Mouse (Mus musculus) layer of hippocampus, postnatal 10 days (tissue): ENCODE measurements at regions not wholly inside any gene's neighbourhood (a gene's known extent, or its start where the extent isn't known, plus 50 kb on each side); places are given as distances from the start of the nearest gene placed in this dataset.

ENCODE experiments used
- DNase-seq, 2 experiments: peaks; one replicate each; pipeline ENCODE4 v3.0.0; 2021; ENCODE audit warnings: low spot score in 2 of 2

GRCm38 (mm10) chr2:56714568-56714967, 409.2 kb downstream of the Nr4a2 start:
- no peak for DNase-seq

GRCm38 (mm10) chr2:56683574-56683973, 440.2 kb downstream of the Nr4a2 start:
- DNase-seq, result no peak

GRCm38 (mm10) chr2:56673861-56674260, 449.9 kb downstream of the Nr4a2 start:
- DNase-seq, result no peak

GRCm38 (mm10) chr2:56672711-56673110, 451.1 kb downstream of the Nr4a2 start:
- DNase-seq, result peak; percentile 13 to 21

- DNase-seq, result no peak
Measured at GRCm38 (mm10) chr2:56662306-56662956, 461.4 kb downstream of the Nr4a2 start.
